Mouse (Mus musculus) adrenal gland, postnatal 36 days (tissue): Measurements from ENCODE around the gene Kcnb1. TPM values are rescaled to one million over a fixed set of nuclear protein-coding genes. Genes with fewer than 3 reads are reported as not detected.

Source experiments
- DNase-seq, 2 experiments: peaks; one replicate each; pipeline ENCODE4 v3.0.0; 2021; ENCODE audit warnings: mixed read lengths in 1 of 2
- total RNA-seq, 2 experiments: library from RNA; stranded (reverse); gene quantifications; 2 replicates each; pipeline ENCODE4 v1.2.3; 2021

The Kcnb1 gene
- total RNA-seq, 2 experiments from 2014 or later, result 13.7 to 20.7 TPM

DNA sequence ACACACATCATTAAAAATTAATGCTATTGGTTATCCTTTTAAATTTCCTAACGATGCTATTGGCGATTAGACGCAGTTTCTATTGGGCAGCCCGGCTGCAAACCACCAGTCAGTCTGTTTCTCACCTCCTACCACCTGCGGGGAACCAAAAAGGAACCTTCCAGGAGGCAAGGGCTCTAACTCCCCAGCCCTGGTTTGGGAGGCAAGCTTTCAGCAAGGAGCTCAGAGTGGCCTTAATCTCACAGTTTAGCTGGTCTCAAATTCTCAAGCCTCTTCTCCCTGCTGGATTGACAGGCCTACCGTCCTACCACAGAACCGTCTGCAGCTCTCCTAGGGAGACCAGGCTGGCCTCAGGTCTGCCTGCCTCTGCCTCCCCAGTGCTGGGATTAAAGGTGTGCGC, 130.4 kb downstream of the Kcnb1 start:
- no peak for DNase-seq

- DNase-seq, result no peak
These were observed 131.1 kb downstream of the Kcnb1 start for GRCm38 (mm10) chr2:167058814-167059387.

GRCm38 (mm10) chr2:167058201-167058600, 131.8 kb downstream of the Kcnb1 start:
- DNase-seq, result no peak

- DNase-seq, result no peak
These were observed 133.0 kb downstream of the Kcnb1 start for GRCm38 (mm10) chr2:167056942-167057323.

DNA sequence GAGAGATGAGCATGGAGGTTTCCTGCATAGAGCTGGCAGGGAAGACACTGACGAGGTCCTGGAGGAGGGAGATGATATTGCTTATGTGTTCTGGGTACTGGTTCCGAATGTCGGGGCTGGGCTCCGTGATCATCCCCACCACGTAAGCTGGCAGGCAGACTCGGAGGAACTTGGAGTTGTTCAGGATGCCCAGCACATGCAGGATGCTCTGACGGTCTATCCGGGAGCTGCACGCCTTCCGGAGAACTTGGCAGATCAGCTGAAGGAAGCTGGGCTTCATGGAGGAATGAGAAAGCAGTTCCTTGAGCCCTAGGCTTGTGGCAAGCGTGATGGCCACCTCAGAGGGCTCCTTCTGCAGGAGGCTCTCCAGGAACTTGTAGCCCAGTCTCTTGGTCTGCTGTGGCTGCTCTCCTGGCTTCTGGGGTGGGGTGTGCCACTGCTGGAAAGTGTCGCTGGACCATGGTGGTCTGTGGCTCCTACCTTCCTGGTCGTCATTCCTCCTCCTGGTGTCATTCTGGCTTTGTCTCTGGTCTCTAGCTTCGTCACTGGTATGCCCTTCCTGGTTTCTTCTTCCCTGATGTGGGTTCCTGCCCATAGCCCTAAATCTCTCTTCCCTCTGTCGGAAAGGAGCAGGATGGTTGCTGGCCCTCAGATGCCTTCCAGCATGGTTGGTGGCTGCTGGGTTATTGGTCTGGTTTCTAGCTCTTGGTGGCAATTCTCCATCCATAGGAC, 133.6 kb downstream of the Kcnb1 start:
- DNase-seq, result no peak

- peak in 1 of 2 experiments; percentile 62 for DNase-seq
These were observed 134.6 kb downstream of the Kcnb1 start for GRCm38 (mm10) chr2:167055386-167055785.

DNA sequence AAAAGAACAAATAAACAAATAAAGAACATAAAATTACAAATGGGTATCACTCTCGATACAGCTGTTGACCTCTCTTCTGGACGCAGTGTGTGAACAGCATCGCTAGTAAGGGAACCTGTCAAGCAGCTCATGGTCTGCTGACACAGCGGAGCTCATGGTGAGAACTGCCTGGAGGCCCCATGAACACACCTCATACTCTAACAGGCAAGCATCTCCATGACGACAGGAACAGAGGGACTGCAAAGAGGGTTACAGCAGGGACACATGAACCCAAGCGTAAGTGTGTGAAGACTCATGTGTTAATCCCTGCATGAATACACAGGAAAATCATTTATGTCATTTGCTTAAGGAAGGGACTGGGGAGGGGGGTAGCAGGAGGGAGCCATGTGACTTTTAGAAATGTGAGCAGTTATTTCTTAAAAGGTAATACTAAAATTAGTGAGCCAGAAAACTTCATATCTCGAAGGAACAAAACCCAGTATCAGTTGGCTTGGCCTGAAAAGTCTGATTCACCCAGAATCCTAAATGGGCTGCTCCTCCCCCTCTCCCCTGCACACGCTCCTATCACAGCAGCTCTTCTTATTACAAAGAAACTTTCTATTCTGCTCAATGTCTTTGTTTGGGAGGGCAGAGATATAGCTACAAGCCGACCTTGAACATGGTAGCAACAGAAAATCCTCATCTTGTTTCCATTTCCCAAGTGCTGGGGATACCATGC, 136.7 kb downstream of the Kcnb1 start:
- DNase-seq, result no peak

DNA sequence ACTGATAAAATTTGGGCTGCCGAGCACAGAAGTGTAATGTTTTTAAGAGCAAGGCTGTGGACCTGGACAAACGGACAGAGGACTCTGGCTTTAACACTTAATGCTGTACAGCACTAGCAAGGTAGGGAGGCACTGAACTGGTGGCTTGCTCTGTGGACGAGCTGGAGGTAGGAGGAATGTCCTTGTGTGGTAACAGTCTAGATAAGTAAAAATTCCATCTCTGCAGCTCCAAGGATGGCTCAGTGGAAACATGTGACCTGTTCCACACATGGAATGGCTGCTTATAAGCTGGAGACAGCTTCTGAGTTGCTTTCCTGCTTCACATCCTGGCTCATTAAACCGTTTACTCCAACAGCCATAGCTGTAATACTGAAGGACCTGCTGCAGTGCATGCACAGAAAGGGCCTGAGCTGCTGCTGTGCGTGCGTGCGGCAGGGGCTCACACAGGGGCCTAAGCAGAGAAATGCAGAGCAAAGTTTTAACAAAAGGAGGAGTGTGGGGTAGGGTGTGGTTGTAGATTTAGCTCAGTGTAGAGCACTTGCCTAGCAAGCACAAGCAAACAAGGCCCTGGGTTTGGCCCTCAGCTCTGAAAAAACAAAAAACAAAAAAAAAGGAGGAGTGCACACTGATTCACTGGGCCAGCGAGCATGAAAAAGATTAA, 141.1 kb downstream of the Kcnb1 start:
- no peak for DNase-seq

GRCm38 (mm10) chr2:167048223-167048622, 141.7 kb downstream of the Kcnb1 start:
- no peak for DNase-seq

Other genes starting within 250 kb of the Kcnb1 start
- gene Stau1, start 193.9 kb downstream of the Kcnb1 start, total RNA-seq, result 10 to 100 TPM; 69.7 to 75.8 TPM
- gene Ddx27, start 175.0 kb downstream of the Kcnb1 start, total RNA-seq, result 10 to 100 TPM; 32.0 to 42.5 TPM
- gene Znfx1, start 127.1 kb downstream of the Kcnb1 start, total RNA-seq, result 10 to 100 TPM; 50.0 to 57.8 TPM
- gene Ptgis, start 50.4 kb upstream of the Kcnb1 start, total RNA-seq, result 10 to 100 TPM; 24.7 to 31.7 TPM
- 100 to 1,000 TPM in 1 of 2 experiments, 10 to 100 TPM in 1; 93.7 to 153 TPM for gene B4galt5, start 159.0 kb upstream of the Kcnb1 start, total RNA-seq
- gene Slc9a8, start 231.6 kb upstream of the Kcnb1 start, total RNA-seq, result 10 to 100 TPM; 37.4 to 38.3 TPM